Mouse (Mus musculus): Measurements from ENCODE around the gene Mucl1. TPM values are rescaled to one million over a fixed set of nuclear protein-coding genes. Genes with fewer than 3 reads are reported as not detected.
"Not testable (repeated sequence)": the region's sequence is repeated elsewhere in the genome, so short reads cannot be mapped to it uniquely, and the experiment has no call there.

Mucl1 gene
- polyA plus RNA-seq (2016; fragmentation: Nextera tagmentation; extraction: Ambion mirVana): not detected in 2 replicates

- H3K27ac ChIP-seq: no peak within 1 kb of the TSS
- no peak within 1 kb of the TSS for H3K4me3 ChIP-seq
- WGBS: 94% methylated on average over 2 of the region's 2 CpGs
- no peaks in the 10 kb centered on the region for H3K27me3 ChIP-seq (ENCODE audit: insufficient read depth, poor library complexity, severe bottlenecking)
- H3K9me3 ChIP-seq: no peaks in the 10 kb centered on the region
- no peak for DNase-seq (ENCODE audit: low spot score)
- H3K4me1 ChIP-seq (replicated peaks): no peaks in the 10 kb centered on the region
- H3K36me3 ChIP-seq: no peaks in the 10 kb centered on the region
Measured at GRCm38 (mm10) chr15:103755369-103755768, at the start of gene Mucl1. Mucl1 (minus strand) TSS chr15:103755469.

GRCm38 (mm10) chr15:103766836-103767235 lies 11.6 kb upstream of the Mucl1 start:
- H3K27ac ChIP-seq; H3K4me3 ChIP-seq; H3K36me3 ChIP-seq; H3K4me1 ChIP-seq (replicated peaks); H3K9me3 ChIP-seq; H3K27me3 ChIP-seq (ENCODE audit: insufficient read depth, poor library complexity, severe bottlenecking): not testable (repeated sequence)
- WGBS: 5% methylated on average over 5 of the region's 5 CpGs
- peak; percentile 66 for DNase-seq (ENCODE audit: low spot score)

GRCm38 (mm10) chr15:103716861-103717260 lies 38.4 kb downstream of the Mucl1 start:
- 79% methylated on average over 5 of the region's 5 CpGs for WGBS
- H3K4me3 ChIP-seq; DNase-seq (ENCODE audit: low spot score); H3K27ac ChIP-seq; H3K27me3 ChIP-seq (ENCODE audit: insufficient read depth, poor library complexity, severe bottlenecking); H3K4me1 ChIP-seq (replicated peaks); H3K9me3 ChIP-seq; H3K36me3 ChIP-seq: not testable (repeated sequence)

Other genes starting within 250 kb of the Mucl1 start
- gene Ppp1r1a, start 217.5 kb downstream of the Mucl1 start, polyA plus RNA-seq (2016; fragmentation: Nextera tagmentation; extraction: Ambion mirVana): 37.7 and 56.5 TPM in 2 replicates
- not detected in 2 replicates for gene Glycam1, start 190.4 kb downstream of the Mucl1 start, polyA plus RNA-seq (2016; fragmentation: Nextera tagmentation; extraction: Ambion mirVana)
- not detected in 2 replicates for gene Mucl2, start 143.8 kb upstream of the Mucl1 start, polyA plus RNA-seq (2016; fragmentation: Nextera tagmentation; extraction: Ambion mirVana)

All from hindbrain, embryonic 10.5 days (tissue).